Mouse (Mus musculus) common myeloid progenitor, adult 5-6 weeks (primary cell): Measurements from ENCODE around the gene Gm37240. TPM values are rescaled to one million over a fixed set of nuclear protein-coding genes. Genes with fewer than 3 reads are reported as not detected.

Source experiments
- ATAC-seq: replicated peaks from 2 replicates; pipeline ENCODE4 v1.8.0; 2016; ENCODE audit warnings: low read depth, mild to moderate bottlenecking, moderate TSS enrichment, inconsistent platforms; ENCODE audit not compliant: poor library complexity, severe bottlenecking
- total RNA-seq: library from RNA; stranded (forward); fragments of 200-1000, 187-1606 nt; gene quantifications from 2 replicates; pipeline ENCODE4 v1.2.3, GENCODE M21; 2017

Gene Gm37240
- total RNA-seq, 1 experiment from 2014 or later, result not detected

DNA sequence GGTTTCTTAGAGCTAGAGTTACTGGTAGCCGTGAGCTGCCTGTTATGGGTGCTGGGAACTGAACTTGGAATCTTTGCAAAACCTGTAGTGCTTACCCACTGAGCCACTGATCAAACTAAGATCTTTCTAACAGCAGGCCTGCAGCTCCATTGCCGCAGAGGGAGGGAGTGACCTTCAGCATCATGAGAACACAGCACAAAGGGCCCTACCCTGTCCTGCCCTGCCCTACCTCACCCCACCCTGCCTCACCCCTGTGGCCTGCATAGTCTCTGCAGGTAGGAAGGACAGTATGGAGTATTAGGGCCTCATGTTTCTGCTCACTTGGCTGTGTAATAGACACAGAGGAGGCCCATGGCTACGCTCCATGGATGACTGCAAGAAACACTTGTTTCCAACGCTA is 1248.5 kb downstream of the Gm37240 start:
- no peak for ATAC-seq

DNA sequence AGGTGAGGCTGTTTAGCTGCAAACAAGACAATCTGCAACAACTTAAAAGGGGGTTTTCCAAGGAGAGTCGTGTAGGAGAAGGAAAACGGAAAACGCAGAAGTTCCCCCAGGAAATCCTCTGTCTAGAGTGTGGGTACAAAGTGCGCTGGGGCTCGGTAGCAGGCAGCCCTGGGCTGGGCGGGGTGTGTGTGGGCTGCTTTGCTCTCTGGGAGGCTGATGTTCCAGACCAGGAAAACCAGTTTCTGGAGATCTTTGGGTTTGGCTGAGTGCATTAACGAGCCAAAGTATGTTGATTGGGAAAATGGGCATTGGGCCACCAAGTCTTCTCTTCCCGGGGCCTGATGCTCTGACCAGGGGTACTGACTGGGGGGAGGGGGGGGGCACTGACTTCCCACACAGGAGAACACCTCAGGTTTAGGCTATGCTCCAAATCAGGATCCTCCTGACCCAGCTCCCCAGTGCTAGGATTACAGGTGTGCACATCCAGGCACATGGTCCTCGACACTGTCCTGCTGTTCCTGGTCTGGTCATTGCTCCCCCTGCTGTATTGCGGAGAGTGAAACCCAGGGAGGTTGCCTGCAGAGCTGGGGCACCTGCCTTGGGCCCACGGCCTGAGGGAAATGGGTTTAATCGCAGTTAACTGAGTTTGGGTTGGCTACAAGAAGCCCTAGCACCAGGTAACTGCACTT is 1249.3 kb downstream of the Gm37240 start:
- ATAC-seq, result no peak

GRCm38 (mm10) chr3:84637095-84637494 is 1250.2 kb downstream of the Gm37240 start:
- no peak for ATAC-seq

- no peak for ATAC-seq
These were observed 1255.7 kb downstream of the Gm37240 start for GRCm38 (mm10) chr3:84631586-84631985.

DNA sequence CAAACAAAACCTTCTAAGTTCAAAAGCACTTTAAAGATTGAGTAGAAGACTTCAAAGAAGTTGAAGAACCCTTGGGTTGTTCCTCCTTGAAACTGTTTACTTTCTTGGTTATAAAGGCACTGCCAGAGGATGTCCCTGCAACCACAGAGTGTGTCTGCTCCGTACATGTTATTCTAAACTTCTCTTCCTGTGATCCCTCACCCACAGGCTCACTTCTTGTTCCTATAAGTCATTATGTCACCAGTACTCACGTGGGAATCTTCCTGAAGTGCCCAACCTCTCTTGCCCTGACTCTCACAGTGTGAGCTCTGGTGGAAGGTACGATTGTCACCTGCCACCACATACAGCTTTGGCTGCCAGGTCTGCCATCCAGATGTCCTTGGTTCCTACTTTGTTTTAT is 1265.3 kb downstream of the Gm37240 start:
- ATAC-seq, result peak; percentile 85

DNA sequence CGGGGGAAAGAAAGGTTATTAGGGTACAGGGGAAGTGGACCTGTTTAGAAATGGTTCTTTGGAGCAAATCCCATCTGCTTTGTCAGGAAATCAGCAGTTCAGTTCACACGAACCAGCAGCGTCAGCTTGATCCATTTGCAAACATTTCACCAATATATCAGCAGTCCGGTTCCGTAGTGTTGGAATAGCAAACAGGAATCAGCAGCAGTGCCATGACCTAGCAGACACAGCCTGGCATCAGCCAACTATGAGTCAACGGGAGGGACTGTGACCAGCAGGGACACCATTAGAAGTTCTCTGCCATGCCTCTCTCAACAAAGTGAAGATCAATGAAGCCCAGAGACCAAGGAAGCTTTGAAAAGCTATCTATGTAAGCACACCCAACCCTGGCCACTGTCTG is 1267.6 kb downstream of the Gm37240 start:
- ATAC-seq, result no peak

DNA sequence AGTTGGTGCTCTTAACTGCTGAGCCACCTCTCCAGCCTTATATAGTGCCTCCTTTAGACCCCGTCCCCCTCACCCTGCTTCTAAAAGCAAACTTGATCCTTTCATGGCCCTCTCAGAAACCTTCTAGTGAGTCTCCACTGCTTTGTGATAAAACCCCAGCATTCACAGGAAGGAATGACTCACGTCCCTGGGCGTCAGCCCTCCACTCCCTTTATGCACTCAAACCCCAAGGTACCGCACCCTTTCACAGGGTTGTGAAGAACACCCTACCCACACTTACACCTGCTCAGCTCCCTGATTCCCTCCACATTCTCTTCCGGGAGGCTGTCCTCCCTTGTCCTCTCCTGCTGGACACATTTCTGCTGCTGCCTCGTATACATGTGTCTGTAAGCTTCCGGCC is 1268.3 kb downstream of the Gm37240 start:
- ATAC-seq, result no peak

DNA sequence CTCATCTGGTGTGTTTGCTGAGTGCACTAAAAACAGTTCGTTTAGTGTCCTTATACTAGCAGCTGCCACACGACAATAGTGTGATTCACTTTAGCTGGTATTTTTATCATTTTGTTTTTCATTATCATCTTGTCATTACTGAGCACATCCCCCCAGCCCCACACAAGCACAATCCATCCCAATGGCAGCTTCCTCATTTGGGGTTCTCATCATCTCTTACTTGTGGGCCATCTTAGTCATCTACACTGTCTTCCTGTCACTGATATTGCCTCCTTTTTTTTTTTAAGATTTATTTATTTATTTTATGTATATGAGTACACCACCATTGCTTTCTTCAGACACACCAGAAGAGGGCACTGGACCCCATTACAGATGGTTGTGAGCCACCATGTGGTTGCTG is 1268.7 kb downstream of the Gm37240 start:
- no peak for ATAC-seq

GRCm38 (mm10) chr3:84615856-84616225 is 1271.5 kb downstream of the Gm37240 start:
- no peak for ATAC-seq

DNA sequence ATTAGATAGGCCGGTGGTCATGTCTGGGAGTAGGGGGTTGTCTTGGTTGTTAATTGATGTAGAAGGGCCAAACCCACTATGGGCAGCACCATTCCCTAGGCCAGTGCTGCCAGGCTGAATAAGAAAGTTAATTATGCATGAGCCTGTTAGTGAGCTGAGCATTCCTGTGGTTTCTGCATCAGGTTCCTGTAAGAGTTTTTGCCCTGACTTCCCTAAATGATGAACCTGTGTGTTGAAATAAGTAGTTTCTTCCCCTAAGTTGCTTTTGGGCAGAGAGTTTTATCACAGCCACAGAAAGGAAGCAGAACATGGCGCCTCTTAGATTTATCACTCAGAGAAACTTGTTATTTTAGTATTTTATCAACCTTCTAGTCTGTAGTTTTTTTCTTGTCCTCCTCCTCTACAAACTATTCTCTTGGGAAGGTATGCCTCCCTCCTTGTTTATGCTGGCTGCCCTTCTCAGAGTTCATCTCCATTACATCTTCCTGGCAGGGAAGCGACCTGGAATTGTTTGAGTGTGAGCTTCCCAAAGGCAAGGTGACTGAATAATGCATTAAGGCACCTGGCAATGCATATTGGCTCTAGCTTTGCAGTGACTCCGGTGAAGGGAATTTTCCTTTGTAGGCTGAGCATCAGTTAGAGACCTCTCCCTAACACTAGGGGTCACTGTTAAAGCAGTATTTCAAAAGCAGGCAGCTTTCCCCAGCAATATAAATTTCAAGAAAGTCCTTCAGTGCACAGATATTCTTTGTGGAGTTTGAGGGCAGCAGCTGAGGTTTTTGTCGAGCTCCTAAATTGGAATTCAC is 1272.1 kb downstream of the Gm37240 start:
- peak; percentile 84 for ATAC-seq

DNA sequence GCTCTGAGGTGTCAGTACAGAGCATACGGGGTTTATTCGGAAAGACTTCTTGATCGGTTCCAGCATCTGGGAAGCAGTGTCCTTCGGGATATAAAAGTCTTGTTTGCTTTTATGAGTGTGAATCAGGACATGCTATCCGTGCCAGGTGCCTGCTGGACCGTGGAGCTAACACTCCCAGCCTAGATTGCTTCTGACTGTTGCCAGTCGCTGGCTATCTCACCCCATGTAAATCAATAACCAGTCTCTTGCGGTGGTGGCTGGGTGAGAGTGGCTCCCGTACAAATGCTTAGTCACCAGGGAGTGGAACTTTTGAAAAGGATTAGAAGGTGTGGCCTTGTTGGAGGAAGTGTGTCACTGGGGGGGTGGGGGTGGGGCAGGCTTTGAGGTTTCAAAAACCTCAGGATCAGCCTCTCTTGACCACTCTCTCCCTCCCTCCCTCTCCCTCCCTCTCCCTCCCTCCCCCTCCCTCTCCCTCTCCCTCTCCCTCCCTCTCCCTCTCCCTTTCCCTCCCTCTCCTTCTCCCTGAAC is 1277.1 kb downstream of the Gm37240 start:
- no peak for ATAC-seq

GRCm38 (mm10) chr3:84603212-84603611 is 1284.1 kb downstream of the Gm37240 start:
- 0 out of 2 replicates have a peak, but pooled peaks have one; percentile 44 for ATAC-seq

GRCm38 (mm10) chr3:84602759-84603158 is 1284.6 kb downstream of the Gm37240 start:
- ATAC-seq, result no peak

DNA sequence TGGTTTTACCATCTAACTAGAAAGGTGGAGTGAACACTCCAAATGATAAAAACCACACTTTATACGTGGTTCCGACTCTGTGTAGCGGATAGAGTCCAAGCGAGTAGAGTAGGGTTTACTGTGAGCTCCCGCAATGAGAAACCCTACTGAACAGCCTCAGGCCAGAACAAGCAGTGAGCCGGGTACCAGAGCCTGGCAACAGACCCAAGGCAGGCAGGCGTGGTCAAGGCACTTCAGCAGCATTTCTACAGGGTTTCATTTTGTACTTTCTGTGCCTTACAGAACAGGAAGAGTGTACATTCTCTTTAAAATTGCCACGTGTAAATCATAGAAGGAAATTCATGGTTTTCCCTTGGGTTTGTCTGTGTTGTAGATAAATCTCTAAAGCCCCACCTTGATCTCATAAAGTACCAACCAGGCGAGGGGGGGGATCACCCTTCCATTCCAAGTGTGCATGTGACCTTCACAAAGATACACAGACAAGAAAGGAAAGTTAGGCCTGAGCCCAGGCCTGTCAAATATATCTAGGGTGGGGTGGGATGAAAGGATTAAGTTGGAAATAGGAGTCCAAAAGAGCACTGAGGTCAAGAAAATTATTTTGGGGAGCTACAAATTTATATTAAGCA is 1285.3 kb downstream of the Gm37240 start:
- no peak for ATAC-seq

- ATAC-seq, result no peak
These were observed 1288.6 kb downstream of the Gm37240 start for GRCm38 (mm10) chr3:84598756-84599155.

- ATAC-seq, result peak; percentile 93
These were observed 1289.2 kb downstream of the Gm37240 start for GRCm38 (mm10) chr3:84597996-84598734.

DNA sequence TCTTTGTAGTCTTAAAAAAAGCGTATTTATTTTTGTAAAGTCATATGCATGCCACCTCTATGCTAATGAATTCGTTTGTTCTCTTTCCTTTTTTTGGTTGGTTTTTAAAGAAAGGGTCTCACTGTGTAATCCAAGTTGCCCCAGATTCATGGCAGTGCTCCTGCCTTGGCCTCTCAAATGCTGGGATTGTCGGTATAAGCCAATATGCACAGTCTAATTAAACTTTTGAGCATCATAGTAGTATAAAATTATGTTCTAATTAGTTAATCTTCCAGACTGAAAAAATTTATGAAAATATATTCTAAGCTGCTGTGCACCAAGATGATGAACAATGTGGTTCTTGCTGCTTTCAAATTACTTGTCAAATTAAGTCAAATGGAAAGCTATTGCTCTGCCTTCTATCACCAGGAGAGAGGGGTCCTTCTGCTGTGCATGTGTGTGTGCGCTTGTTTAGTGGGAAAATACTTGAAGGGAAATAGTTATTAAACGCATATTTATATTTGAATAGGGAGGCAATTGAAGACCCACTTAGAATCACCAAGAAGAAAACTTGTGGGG is 1291.6 kb downstream of the Gm37240 start:
- no peak for ATAC-seq

DNA sequence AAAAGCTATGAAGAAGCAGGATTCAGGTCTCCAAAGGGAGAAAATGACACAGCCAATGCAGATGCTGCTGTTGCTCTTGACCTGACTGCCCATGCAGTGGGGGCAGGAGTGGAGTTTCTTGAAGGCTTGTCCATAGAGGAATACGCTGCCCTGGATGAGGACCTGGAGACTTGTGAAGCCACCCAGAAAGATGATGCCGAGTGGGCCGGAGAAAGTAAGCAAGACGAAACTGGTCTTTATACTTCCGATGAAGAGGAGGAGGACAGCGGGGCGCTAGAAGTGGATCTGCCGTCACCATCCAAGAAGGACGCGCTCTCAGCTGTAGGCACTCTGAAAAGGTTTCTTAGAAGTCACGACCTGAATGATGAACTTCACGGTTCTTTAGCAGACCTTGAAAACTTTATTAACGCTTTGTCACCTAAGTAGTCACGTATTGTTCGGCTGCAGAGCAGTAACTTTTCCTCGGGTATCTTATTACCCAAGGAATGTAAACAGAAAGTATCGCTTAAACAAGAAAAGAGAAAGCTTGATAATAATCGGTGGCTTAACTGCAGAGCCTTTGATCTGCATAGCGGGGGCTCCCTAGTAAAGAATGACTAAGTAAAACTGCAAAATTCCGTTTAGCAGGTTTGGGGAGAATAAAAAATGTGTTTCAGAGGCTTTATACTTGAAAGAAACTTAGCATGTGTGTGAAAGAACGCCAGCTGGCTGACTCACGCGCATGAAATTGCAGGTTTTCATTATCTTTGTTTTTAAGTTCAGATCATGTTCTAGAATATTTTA is 1292.2 kb downstream of the Gm37240 start:
- ATAC-seq, result no peak

DNA sequence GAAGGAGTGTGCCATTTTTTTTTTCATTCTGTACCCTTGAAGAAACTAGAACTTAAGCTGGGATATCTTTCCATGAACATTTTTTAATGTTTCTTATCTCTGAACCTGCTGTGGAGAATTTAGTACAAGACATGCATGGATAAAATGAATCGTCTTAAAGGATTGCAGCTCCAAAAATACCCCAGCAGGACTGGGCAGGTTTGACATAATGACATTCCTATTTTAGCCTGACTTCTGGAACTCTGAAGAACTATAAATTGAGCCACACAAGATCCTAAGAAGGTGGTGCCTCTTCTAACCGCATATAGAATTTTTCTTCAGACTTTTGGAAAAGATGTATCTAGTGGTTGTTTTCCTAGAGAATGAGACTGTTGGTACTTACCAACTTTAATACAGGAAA is 1294.0 kb downstream of the Gm37240 start, which contains the start of gene Tigd4:
Tigd4 (plus strand) TSS at position 301 of the 400 bp plus-strand sequence.
- no peak for ATAC-seq
